Mouse (Mus musculus) kidney, postnatal 14 days (tissue): ENCODE data around the gene Atp13a4.

Source experiments
- DNase-seq: peaks from one replicate; pipeline ENCODE4 v3.0.0; 2022; ENCODE audit warnings: mixed read lengths

The Atp13a4 gene

DNA sequence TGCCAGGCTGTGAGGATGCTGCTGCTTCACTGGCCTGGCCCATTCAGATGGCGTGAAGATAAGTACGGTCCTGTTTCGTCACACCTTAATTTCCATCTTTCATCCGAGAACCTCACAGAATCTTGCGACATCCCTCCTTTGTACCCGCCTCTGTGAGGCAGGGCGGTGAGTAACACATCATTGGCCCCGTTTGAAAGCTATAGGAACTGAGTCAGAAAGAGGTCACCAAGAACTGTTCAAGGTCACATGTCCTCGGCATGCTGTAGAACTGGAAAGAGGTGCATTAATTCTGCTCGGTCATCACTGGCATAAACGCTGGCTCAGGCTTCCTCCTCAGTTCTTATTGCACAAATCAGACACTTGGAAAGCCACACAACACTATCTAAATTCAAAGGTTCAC is at the start of gene Atp13a4:
Gene Atp13a4 (minus strand): TSS at position 36 of the 400 bp plus-strand sequence.
- DNase-seq, result no peak

GRCm38 (mm10) chr16:29592171-29592570 is 47.5 kb upstream of the Atp13a4 start:
- DNase-seq, result no peak

DNA sequence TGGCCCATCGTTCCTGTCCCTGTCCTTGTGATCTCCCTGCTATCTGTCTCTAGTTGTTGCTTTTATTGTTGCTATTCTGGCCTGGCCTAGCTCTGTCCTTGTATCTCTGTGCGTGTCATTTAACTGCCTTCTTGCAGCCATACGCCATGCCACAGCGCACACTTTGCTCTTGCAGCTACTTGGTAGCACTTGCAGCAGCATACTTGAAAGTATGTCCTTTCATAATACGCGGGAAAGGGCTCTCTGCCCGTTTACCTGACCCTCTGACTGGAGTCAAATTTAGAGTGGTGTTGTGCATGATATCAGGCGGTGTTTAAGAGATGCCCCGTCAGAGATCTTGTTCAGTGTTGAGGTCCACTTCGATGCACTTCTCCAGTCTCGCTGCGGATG is 35.1 kb upstream of the Atp13a4 start:
- DNase-seq, result no peak

- peak; percentile 98 for DNase-seq
Observed at GRCm38 (mm10) chr16:29579167-29579786, 34.6 kb upstream of the Atp13a4 start, which contains the start of gene Opa1. Gene Opa1 (plus strand): TSS chr16:29579334.

DNA sequence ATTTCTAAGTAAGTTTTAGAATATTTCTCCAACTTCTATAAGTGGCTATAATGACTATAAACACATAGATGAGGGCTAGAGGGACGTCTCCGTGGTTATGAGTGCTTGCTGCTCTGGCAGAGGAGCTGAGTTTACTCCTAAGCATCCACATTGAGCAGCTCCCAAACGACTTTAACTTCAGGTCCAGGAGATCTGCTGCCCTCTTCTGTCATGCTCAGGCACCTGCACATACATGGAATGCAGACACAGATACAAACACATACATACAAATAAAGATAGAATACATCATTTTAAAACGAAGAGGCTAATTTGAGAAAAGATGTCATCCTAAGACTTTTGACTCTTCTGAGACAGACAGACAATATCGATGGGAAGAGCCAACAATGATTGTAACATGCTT is 31.0 kb upstream of the Atp13a4 start:
- DNase-seq, result peak; percentile 16

DNA sequence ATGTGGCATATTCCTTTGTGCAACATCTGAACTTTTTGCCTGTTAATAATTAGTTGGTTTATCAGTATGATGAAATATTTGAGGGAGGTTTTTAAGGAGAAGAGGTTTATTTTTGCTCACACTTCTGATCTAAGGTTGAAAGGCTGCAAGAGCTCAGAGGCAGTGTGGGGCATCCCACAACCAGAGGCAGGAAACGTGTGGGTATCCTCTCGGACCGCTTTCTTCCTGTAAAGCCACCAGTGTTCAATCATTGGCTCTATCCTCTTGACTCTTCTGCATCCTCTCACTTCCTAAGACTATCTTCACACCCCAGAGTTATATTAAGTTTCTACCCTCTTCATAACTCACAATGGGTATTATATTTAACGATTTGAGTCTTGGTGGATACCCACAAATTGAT is 29.3 kb upstream of the Atp13a4 start:
- DNase-seq, result no peak

- DNase-seq, result peak; percentile 63
Observed at GRCm38 (mm10) chr16:29560869-29561268, 16.2 kb upstream of the Atp13a4 start.

DNA sequence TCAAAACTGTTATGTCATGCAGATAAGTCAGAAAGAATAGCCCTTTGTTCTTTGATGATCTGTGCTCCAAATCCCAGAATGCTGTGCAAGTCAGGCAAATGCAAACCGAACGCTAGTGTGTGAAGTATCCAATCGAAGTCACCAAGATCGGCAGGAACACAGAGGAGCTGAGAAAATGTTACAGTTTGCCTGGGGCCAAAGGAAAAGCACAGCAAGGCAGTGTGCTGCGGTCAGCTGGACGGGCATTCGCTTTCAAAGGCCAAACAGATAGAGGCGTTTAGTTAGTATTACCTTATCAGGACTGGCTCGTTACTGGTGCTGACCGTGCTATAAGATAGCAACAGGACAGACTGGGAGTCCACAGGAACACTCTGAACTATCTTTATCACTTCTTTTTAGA is 15.8 kb upstream of the Atp13a4 start:
- no peak for DNase-seq

- no peak for DNase-seq
Observed at GRCm38 (mm10) chr16:29559667-29560066, 15.0 kb upstream of the Atp13a4 start.

DNA sequence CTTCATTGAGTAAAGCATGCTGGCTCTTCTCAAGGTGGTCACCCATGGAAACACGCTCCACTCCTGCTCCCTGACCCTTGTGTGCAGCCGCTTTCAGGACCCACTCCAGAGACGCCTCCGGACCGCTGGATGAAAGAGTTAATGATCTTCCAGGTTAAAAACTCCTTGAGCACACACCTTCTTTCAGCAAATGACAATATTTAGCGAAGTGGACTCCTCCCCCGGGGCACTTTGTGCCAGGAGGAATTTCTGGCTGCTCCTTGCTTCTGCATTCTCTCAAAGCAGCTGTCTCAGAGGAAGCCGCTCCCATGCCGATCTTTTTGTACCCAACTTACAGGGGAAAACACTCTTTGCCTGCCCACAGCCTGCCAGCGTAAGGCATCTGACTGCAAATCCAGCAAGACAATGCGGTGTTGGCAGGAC is 3.4 kb downstream of the Atp13a4 start:
- DNase-seq, result peak; percentile 72

DNA sequence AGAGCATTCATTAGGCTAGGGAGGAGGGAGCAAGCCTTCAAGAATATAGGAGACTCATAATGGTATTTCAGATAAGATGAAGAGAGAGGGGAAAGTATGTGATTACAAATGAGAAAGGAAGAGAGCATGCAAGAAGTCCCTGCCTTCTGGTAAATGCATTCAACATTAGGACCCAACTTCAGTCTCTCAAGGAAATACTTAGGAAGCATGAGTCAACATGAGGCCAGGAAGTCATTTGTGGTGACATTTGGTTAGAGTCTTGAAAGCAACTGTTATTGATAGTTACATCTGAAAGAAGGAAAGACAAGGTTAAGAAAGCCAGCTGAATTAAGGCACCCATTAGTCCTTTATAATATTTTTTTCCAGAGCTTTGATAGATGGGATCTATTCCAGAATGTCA is 4.8 kb downstream of the Atp13a4 start:
- DNase-seq, result no peak

GRCm38 (mm10) chr16:29536411-29537204 is 8.1 kb downstream of the Atp13a4 start:
- peak; percentile 76 for DNase-seq

DNA sequence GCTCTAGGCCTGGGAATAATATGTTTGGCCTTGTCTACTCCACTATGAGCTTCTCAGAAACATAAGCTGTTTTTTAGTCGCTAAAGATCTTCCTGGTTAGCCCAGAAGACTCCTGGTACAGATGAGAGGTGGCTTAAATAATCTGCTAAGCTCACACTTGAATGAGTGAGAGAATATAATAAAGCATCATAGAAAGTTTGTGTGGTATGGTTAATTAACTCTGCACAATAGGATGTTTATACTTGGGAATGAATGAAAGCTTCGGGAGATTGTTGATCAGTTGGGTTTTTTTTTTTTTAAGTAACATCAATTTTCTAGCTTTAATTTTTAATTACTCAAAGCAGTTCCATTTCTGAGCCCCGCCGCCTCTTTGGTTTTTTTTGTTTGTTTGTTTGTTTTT is 8.8 kb downstream of the Atp13a4 start:
- DNase-seq, result no peak

GRCm38 (mm10) chr16:29533641-29534040 is 11.0 kb downstream of the Atp13a4 start:
- DNase-seq, result no peak

DNA sequence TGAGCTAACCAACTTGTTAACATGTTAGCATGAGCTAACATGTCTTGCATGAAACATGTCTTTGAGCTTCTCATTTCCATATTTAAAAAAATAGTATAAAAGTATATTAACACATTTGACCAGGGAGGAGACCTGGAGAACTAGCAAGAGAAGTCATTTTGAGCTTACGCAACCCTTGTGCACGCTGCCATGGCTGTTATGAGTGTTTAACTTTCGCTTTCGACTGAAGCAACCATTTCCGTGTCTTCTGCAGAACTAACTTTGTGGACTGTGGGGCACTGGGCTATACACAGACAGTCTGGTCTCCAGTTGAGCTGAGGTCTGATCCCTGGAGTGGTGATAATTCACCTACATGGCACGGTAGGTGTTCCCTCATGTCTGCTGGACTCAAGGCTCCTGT is 17.6 kb downstream of the Atp13a4 start:
- DNase-seq, result no peak

GRCm38 (mm10) chr16:29526585-29526984 is 18.1 kb downstream of the Atp13a4 start:
- no peak for DNase-seq

- no peak for DNase-seq
Observed at GRCm38 (mm10) chr16:29512495-29512894, 32.2 kb downstream of the Atp13a4 start.

GRCm38 (mm10) chr16:29510743-29511142 is 33.9 kb downstream of the Atp13a4 start:
- peak; percentile 39 for DNase-seq

DNA sequence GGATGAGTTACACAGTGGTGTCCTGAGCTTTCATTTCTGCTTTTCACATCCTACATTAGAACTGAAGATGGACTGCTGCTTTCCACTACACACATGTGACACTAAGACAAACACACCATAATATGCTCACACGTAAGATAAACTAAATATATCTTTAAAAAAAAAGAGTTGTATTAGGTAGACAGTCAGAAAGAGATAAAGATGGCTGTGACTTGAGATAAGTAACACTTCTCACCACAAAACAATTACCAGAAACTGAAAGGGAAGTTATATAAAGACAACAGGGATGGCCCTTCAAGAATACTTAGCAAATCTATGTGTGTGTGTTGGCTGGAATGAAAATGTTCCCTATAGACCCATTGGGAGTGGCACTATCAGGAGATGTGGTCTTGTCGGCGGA is 34.8 kb downstream of the Atp13a4 start:
- no peak for DNase-seq

GRCm38 (mm10) chr16:29504671-29505070 is 40.0 kb downstream of the Atp13a4 start:
- DNase-seq, result no peak

GRCm38 (mm10) chr16:29504198-29504597 is 40.5 kb downstream of the Atp13a4 start:
- DNase-seq, result no peak

DNA sequence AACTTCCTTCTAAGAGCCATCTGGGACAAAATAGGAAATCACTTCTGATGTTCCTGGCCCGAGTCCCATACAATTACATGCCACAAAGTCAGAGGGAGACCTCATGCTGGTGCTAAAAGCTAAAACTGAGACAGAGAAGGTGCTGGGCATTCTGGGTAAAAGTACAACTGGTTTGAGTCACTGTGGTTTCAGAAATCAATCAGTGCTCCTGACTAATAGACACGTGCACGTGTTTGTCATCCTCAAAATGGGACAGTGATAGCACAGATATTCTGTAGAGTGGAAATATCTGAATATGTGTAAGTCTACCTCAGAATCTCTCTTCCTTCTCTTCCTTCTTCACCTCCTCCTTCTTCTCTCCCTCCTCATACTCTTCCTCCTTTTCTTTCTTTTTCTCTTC is 53.6 kb downstream of the Atp13a4 start:
- DNase-seq, result no peak

DNA sequence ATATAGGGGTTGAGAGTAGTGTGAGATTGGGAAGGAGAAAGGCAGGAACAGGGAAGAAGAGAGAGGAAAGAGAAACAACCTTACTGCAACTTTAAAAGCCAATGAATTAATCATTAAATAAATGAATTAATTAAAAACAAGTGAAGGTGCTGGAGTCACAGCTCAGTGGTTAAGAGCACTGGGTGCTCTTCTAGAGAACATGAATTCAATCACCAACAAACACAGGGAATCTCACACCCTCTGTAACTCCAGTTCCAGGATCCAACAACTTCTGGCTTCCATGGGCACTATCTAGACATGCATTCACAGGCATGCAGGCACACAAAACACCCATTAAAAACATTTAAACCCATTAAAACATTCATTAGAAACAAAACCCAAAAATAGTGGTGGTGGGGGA is 63.2 kb downstream of the Atp13a4 start:
- no peak for DNase-seq

GRCm38 (mm10) chr16:29480396-29480795 is 64.3 kb downstream of the Atp13a4 start:
- DNase-seq, result no peak
